Mouse (Mus musculus): Measurements from ENCODE around the gene Plekhm3. TPM values are rescaled to one million over a fixed set of nuclear protein-coding genes. Genes with fewer than 3 reads are reported as not detected.

The Plekhm3 gene
- polyA plus RNA-seq, 1 experiment = 4.5 TPM

DNA sequence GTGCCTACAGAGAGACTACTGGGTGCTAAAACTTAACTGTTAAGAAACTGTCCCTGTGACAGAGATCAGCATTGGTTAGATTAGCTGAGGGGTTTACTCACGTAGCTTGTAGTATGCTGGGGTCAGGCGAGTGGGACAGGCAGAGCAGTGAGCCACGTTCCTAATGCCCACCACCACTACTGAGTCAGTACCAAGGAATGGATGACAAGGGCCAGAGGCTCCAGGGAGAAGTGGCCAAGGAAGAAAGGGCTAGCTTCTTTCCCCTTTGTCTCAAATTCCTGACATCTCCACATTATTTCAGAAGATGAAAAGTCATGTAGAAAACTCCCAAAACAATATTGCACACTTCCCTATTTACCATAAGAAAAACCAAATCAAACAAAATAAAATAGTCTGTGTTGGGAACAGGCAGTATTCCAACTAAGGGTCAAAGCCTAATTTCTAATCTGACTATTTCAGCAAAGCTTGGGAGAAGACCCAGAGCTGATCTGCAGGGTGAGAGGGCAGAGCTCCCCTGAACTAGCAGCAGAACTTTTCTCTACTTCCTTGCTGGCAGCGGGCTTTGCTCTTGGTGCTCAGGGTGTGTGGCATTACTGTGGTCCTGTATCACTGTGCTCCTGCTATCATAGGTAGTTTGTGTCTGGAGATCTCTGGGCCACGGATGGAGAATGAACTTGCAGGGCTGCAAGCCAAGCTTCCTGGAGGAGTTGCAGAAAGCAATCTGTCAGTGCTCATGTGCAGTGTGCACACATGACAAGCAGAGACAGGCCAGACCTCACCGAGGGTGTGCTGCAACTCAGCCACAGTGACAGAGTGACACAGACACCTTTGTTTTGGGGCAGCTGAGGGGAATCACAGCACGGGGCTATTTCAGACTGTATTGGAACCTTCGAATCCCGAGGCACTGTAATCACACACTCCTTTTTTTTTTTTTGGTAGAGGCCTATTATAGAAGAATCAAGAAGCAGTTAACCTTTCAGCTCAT, 165.5 kb downstream of the Plekhm3 start:
- no peak overlapping the region for H3K4me3 ChIP-seq (replicated peaks; ENCODE audit: control insufficient read depth, low read depth, low read length)
- peaks cover 2% of the 10 kb centered on the region for H3K4me1 ChIP-seq (ENCODE audit: control insufficient read depth, insufficient read depth, low read length)
- WGBS = 40% methylated on average over 9 of the region's 9 CpGs
- no peak overlapping the region for H3K27ac ChIP-seq (ENCODE audit: control insufficient read depth, insufficient read depth, low read depth, low read length, poor library complexity)
- TF ChIP-seq POLR2A (IDR thresholded peaks at IDR 0.05; ENCODE audit: borderline replicate concordance, control insufficient read depth, low read depth, low read length) = no peak
- no peak for TF ChIP-seq CTCF (IDR thresholded peaks at IDR 0.05; ENCODE audit: control insufficient read depth, insufficient read depth, low read length)

DNA sequence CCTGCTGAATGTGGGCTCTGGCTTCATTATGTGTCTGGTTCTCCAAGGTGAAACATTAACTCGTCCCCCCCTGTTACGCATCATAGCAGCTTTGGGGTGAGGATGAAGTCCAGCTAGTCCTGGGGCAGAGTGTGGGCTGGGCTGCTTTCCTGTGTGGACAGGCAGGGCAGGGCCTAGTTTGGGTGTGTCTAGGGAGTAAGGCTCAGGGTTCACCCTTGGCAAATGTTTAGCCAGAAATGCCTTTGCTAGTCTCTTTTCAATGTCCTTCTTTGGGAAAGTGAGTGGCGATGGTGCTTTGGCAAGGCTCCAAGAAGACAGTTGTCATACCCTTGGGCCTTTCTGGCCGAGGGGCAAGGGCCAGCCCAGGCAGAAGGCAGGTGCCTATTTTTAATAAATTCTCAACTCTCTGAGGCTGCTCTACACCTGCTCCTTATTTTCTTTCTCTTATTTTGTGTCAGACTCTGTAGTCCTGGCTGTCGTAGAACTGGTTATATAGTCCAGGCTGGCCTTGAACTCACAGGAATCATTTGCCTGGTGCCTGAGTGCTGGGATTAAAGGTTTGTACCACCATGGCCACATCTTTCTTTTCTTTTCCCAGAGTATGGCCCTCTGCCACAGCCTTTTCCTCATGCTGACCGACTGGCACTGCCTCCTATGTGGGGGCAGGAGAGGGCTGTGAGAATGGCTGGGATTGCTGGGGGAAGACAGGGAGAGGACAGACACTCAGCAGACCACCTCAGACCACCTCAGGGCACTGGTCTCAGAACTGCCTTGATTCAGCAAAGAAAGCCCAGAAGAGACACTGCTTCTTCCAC, 168.7 kb downstream of the Plekhm3 start:
- Histone ChIP-seq H3K27ac (ENCODE audit: control insufficient read depth, insufficient read depth, low read depth, low read length, poor library complexity) (no peak overlapping the region), H3K4me3 (replicated peaks; ENCODE audit: control insufficient read depth, low read depth, low read length) (no peak overlapping the region), H3K4me1 (ENCODE audit: control insufficient read depth, insufficient read depth, low read length) (no peaks in the 10 kb centered on the region)
- TF ChIP-seq POLR2A (IDR thresholded peaks at IDR 0.05; ENCODE audit: borderline replicate concordance, control insufficient read depth, low read depth, low read length) (no peak), CTCF (IDR thresholded peaks at IDR 0.05; ENCODE audit: control insufficient read depth, insufficient read depth, low read length) (no peak)
- 75% methylated on average over 6 of the region's 6 CpGs for WGBS

DNA sequence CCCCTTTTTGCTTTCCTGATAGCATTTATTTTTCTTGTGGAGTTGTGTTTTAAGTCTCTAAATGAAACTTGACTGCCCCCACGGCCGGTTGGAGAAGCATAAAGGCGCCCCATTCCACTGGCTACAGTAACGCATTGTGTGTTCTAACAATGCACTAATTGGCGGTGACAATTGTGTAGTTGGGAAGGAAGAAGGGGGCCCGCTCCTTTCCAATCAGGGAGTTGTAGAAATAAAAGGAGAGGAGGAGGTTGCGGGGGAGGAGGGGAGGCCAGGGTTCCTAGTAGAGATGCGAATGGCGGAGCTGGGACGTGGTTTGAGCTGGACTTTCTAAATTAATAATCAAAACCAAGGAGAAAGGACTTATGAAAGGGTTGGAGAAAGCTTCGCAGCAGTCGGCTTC, 176.8 kb downstream of the Plekhm3 start:
- no peaks in the 10 kb centered on the region for H3K4me1 ChIP-seq (ENCODE audit: control insufficient read depth, insufficient read depth, low read length)
- no peak overlapping the region for H3K4me3 ChIP-seq (replicated peaks; ENCODE audit: control insufficient read depth, low read depth, low read length)
- no peak for TF ChIP-seq CTCF (IDR thresholded peaks at IDR 0.05; ENCODE audit: control insufficient read depth, insufficient read depth, low read length)
- no peak for TF ChIP-seq POLR2A (IDR thresholded peaks at IDR 0.05; ENCODE audit: borderline replicate concordance, control insufficient read depth, low read depth, low read length)
- 86% methylated on average over 12 of the region's 12 CpGs for WGBS
- H3K27ac ChIP-seq (ENCODE audit: control insufficient read depth, insufficient read depth, low read depth, low read length, poor library complexity) = no peak overlapping the region

DNA sequence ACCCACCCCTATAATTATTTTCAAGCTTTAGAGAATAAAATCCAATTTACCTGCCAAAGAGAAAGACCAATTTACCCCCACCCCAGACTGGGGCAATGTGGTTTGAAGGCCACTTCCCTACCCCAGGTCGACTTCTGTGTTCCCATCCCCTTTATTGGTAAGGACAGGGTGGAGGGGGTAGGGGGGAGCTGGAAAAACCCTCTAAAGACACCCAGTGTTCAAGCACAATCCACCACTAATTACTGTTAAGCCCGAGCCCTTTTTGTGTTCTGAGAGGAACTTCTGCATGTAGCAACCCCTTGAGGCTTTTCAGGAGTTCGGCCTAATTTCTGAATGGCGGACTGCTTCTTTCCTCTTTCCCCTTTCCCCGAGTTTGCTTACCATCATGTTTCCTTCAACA, 177.2 kb downstream of the Plekhm3 start:
- TF ChIP-seq POLR2A (IDR thresholded peaks at IDR 0.05; ENCODE audit: borderline replicate concordance, control insufficient read depth, low read depth, low read length) = no peak
- TF ChIP-seq CTCF (IDR thresholded peaks at IDR 0.05; ENCODE audit: control insufficient read depth, insufficient read depth, low read length) = no peak
- H3K4me1 ChIP-seq (ENCODE audit: control insufficient read depth, insufficient read depth, low read length) = no peaks in the 10 kb centered on the region
- no peak overlapping the region for H3K27ac ChIP-seq (ENCODE audit: control insufficient read depth, insufficient read depth, low read depth, low read length, poor library complexity)
- no peak overlapping the region for H3K4me3 ChIP-seq (replicated peaks; ENCODE audit: control insufficient read depth, low read depth, low read length)
- 39% methylated on average over 5 of the region's 5 CpGs for WGBS

DNA sequence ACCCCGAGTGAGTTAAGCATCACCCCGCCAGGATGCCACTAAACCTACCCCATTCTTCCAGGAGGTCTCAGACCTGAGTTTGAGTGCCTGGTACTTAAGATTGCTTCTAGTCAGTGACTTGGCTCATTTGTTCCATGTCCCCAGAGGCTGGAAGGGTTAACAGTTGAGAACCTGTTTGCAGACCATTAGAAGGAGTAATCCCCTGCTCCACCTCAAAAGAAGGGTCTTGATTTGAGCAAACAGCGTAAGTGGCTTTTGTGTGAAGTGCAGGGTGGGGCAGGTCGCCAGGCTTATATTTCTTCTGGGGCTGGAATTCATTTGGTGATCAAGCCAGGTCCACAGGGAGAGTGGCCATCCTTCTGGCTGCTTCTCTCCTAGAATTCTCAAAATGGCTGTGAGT, 183.3 kb downstream of the Plekhm3 start:
- Histone ChIP-seq H3K4me1 (ENCODE audit: control insufficient read depth, insufficient read depth, low read length) (no peaks in the 10 kb centered on the region), H3K4me3 (replicated peaks; ENCODE audit: control insufficient read depth, low read depth, low read length) (no peak overlapping the region), H3K27ac (ENCODE audit: control insufficient read depth, insufficient read depth, low read depth, low read length, poor library complexity) (no peak overlapping the region)
- TF ChIP-seq POLR2A (IDR thresholded peaks at IDR 0.05; ENCODE audit: borderline replicate concordance, control insufficient read depth, low read depth, low read length) = no peak
- no peak for TF ChIP-seq CTCF (IDR thresholded peaks at IDR 0.05; ENCODE audit: control insufficient read depth, insufficient read depth, low read length)
- WGBS = 71% methylated on average over 4 of the region's 4 CpGs

DNA sequence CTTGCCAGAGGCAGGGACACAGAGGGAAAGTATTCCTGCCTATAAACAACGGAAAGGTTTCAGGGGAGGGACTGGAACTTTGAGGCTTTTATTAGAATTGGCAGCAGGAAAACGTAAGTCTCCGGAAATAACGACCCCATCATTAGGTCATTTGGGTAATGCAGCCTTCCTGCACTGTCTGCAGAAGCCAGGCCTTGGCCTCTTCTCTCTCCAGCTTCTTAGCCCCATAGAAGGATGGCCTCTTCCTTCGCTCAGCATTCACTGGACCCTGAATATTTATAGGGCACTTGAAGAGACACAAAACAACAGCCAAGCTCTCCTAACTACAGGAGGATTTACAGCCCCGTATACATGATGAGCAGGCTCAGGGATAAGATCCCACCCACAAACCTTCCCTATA, 186.5 kb downstream of the Plekhm3 start:
- H3K4me3 ChIP-seq (replicated peaks; ENCODE audit: control insufficient read depth, low read depth, low read length) = no peak overlapping the region
- 61% methylated on average over 6 of the region's 6 CpGs for WGBS
- no peaks in the 10 kb centered on the region for H3K4me1 ChIP-seq (ENCODE audit: control insufficient read depth, insufficient read depth, low read length)
- no peak for TF ChIP-seq POLR2A (IDR thresholded peaks at IDR 0.05; ENCODE audit: borderline replicate concordance, control insufficient read depth, low read depth, low read length)
- no peak for TF ChIP-seq CTCF (IDR thresholded peaks at IDR 0.05; ENCODE audit: control insufficient read depth, insufficient read depth, low read length)
- H3K27ac ChIP-seq (ENCODE audit: control insufficient read depth, insufficient read depth, low read depth, low read length, poor library complexity) = no peak overlapping the region

DNA sequence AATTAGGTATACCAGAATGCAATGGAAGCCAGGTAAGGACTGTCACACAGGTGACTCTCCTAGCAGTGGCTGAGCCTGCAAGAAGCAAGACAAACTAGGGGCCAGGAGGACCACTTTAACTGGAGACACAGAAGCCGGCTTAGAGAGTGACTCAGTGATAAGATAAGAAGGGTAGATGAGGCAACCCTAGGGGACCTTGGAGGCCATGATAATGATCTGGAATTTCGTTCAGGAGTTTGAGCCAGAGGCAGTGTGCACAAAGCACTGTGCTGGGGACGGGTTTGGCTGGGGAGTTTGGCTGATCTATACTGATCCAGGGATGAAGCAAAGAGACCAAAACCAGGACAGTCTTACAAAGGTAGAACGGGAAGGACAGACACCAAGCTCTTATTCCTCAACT, 195.0 kb downstream of the Plekhm3 start:
- 72% methylated on average over 4 of the region's 4 CpGs for WGBS
- TF ChIP-seq CTCF (IDR thresholded peaks at IDR 0.05; ENCODE audit: control insufficient read depth, insufficient read depth, low read length) (no peak), POLR2A (IDR thresholded peaks at IDR 0.05; ENCODE audit: borderline replicate concordance, control insufficient read depth, low read depth, low read length) (no peak)
- Histone ChIP-seq H3K27ac (ENCODE audit: control insufficient read depth, insufficient read depth, low read depth, low read length, poor library complexity) (no peak overlapping the region), H3K4me3 (replicated peaks; ENCODE audit: control insufficient read depth, low read depth, low read length) (no peak overlapping the region), H3K4me1 (ENCODE audit: control insufficient read depth, insufficient read depth, low read length) (no peaks in the 10 kb centered on the region)

DNA sequence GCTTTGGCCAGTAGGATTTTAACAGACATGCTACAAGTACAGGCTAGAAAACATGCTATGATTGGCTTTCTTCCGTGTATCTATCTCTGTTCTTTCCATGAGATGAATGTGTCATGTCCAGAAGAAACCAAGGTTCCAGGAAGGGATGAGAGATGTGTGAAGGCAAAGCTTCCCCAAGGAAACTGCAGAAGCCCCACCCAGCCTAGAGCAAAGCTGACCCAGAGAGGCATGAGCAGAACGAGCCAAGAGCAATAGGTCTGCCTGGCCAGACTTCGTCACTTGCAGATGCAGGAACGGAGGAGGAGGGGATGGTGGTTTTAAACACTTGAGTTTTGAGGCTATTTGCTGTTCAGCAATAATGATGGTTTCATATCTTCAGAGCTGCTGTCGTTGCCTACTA, 198.9 kb downstream of the Plekhm3 start:
- no peak overlapping the region for H3K27ac ChIP-seq (ENCODE audit: control insufficient read depth, insufficient read depth, low read depth, low read length, poor library complexity)
- 78% methylated on average over 5 of the region's 5 CpGs for WGBS
- no peaks in the 10 kb centered on the region; the same call in 1 of the 2 replicates for H3K4me1 ChIP-seq (ENCODE audit: control insufficient read depth, insufficient read depth, low read length)
- no peak overlapping the region for H3K4me3 ChIP-seq (replicated peaks; ENCODE audit: control insufficient read depth, low read depth, low read length)
- TF ChIP-seq POLR2A (IDR thresholded peaks at IDR 0.05; ENCODE audit: borderline replicate concordance, control insufficient read depth, low read depth, low read length) (no peak), CTCF (IDR thresholded peaks at IDR 0.05; ENCODE audit: control insufficient read depth, insufficient read depth, low read length) (no peak)
